Mouse (Mus musculus) erythroblast, embryonic 14.5 days (primary cell): Measurements from ENCODE around the gene Rnf215. TPM values are rescaled to one million over a fixed set of nuclear protein-coding genes. Genes with fewer than 3 reads are reported as not detected.

Source experiments
- H3K27me3 ChIP-seq: 2 replicates; pipeline ENCODE4 v1.6.1; 2012; ENCODE audit warnings: inconsistent platforms; ENCODE audit not compliant: control insufficient read depth
- H3K36me3 ChIP-seq: 2 replicates; pipeline ENCODE4 v1.6.1; 2012; ENCODE audit warnings: mild to moderate bottlenecking, inconsistent platforms; ENCODE audit not compliant: control insufficient read depth
- H3K4me1 ChIP-seq: 2 replicates; pipeline ENCODE4 v1.6.1; 2012; ENCODE audit warnings: inconsistent platforms; ENCODE audit not compliant: control insufficient read depth
- H3K4me3 ChIP-seq: replicated peaks from 2 replicates; pipeline ENCODE3; 2012; ENCODE audit warnings: moderate library complexity, mild to moderate bottlenecking, inconsistent platforms
- H3K9me3 ChIP-seq: 2 replicates; pipeline ENCODE4 v1.6.1; 2012; ENCODE audit warnings: low read length, inconsistent platforms, mixed read lengths; ENCODE audit not compliant: control insufficient read depth
- GATA1 ChIP-seq: IDR thresholded peaks from 2 replicates; pipeline ENCODE4 v1.6.1; 2012; ENCODE audit warnings: low read length, inconsistent platforms, mixed read lengths
- TAL1 ChIP-seq: IDR thresholded peaks from 3 replicates; pipeline ENCODE4 v1.6.1; 2012; ENCODE audit warnings: low read length, inconsistent platforms, mixed read lengths
- polyA plus RNA-seq: library from polyadenylated mRNA; stranded (reverse); fragments of >175 nt; gene quantifications from 2 replicates; pipeline ENCODE4 v1.2.3, GENCODE M21; 2012

Rnf215 gene
- polyA plus RNA-seq, 1 experiment: 0.83 TPM

GRCm38 (mm10) chr11:4138964-4139363, 4.0 kb downstream of the Rnf215 start:
- H3K27me3 ChIP-seq: no peaks in the 10 kb centered on the region
- H3K4me1 ChIP-seq: peaks cover 26% of the 10 kb centered on the region
- TF ChIP-seq TAL1: no peak
- no peak for TF ChIP-seq GATA1
- peaks cover 70% of the 10 kb centered on the region for H3K36me3 ChIP-seq
- no peak overlapping the region for H3K4me3 ChIP-seq
- H3K9me3 ChIP-seq: no peaks in the 10 kb centered on the region

- H3K27me3 ChIP-seq: no peaks in the 10 kb centered on the region
- peaks cover 68% of the 10 kb centered on the region for H3K36me3 ChIP-seq
- H3K9me3 ChIP-seq: no peaks in the 10 kb centered on the region
- no peak overlapping the region for H3K4me3 ChIP-seq
- TF ChIP-seq TAL1 (no peak), GATA1 (no peak)
- peaks cover 6% of the 10 kb centered on the region for H3K4me1 ChIP-seq
Measured at GRCm38 (mm10) chr11:4141505-4141904, 6.5 kb downstream of the Rnf215 start.

- TF ChIP-seq GATA1 (no peak), TAL1 (no peak)
- Histone ChIP-seq H3K4me3 (no peak overlapping the region), H3K27me3 (no peaks in the 10 kb centered on the region), H3K36me3 (peaks cover 59% of the 10 kb centered on the region), H3K4me1 (peaks cover 2% of the 10 kb centered on the region; the same call in 1 of the 2 replicates), H3K9me3 (no peaks in the 10 kb centered on the region)
Measured at GRCm38 (mm10) chr11:4142352-4142751, 7.3 kb downstream of the Rnf215 start.

- no peaks in the 10 kb centered on the region for H3K4me1 ChIP-seq
- no peaks in the 10 kb centered on the region for H3K9me3 ChIP-seq
- no peak overlapping the region for H3K4me3 ChIP-seq
- TF ChIP-seq GATA1 (no peak), TAL1 (no peak)
- H3K27me3 ChIP-seq: no peaks in the 10 kb centered on the region
- peaks cover 48% of the 10 kb centered on the region for H3K36me3 ChIP-seq
Measured at GRCm38 (mm10) chr11:4143281-4144062, 8.5 kb downstream of the Rnf215 start.

- Histone ChIP-seq H3K36me3 (peaks cover 24% of the 10 kb centered on the region), H3K9me3 (no peaks in the 10 kb centered on the region), H3K4me3 (no peak overlapping the region), H3K4me1 (no peaks in the 10 kb centered on the region), H3K27me3 (no peaks in the 10 kb centered on the region)
- TF ChIP-seq TAL1 (no peak), GATA1 (no peak)
Measured at GRCm38 (mm10) chr11:4146381-4146780, 11.4 kb downstream of the Rnf215 start.

- Histone ChIP-seq H3K4me3 (no peak overlapping the region), H3K27me3 (no peaks in the 10 kb centered on the region), H3K9me3 (no peaks in the 10 kb centered on the region), H3K36me3 (peaks cover 17% of the 10 kb centered on the region), H3K4me1 (no peaks in the 10 kb centered on the region)
- TF ChIP-seq TAL1: no peak
- TF ChIP-seq GATA1: no peak
Measured at GRCm38 (mm10) chr11:4147098-4147497, 12.1 kb downstream of the Rnf215 start.

- H3K9me3 ChIP-seq: no peaks in the 10 kb centered on the region
- TF ChIP-seq TAL1 (no peak), GATA1 (no peak)
- no peak overlapping the region for H3K4me3 ChIP-seq
Measured at GRCm38 (mm10) chr11:4148120-4148519, 13.1 kb downstream of the Rnf215 start.

GRCm38 (mm10) chr11:4148536-4149156, 13.6 kb downstream of the Rnf215 start:
- H3K36me3 ChIP-seq: peaks cover 3% of the 10 kb centered on the region

More at GRCm38 (mm10) chr11:4148120-4148519, 13.1 kb downstream of the Rnf215 start:
- Histone ChIP-seq H3K4me1 (no peaks in the 10 kb centered on the region), H3K27me3 (no peaks in the 10 kb centered on the region), H3K36me3 (peaks cover 8% of the 10 kb centered on the region)

GRCm38 (mm10) chr11:4149886-4150285, 14.9 kb downstream of the Rnf215 start:
- TF ChIP-seq GATA1: no peak
- TF ChIP-seq TAL1: no peak
- H3K27me3 ChIP-seq: no peaks in the 10 kb centered on the region

More at GRCm38 (mm10) chr11:4148536-4149156, 13.6 kb downstream of the Rnf215 start:
- no peaks in the 10 kb centered on the region for H3K9me3 ChIP-seq
- TF ChIP-seq TAL1 (no peak), GATA1 (no peak)
- H3K27me3 ChIP-seq: no peaks in the 10 kb centered on the region
- no peaks in the 10 kb centered on the region for H3K4me1 ChIP-seq
- no peak overlapping the region for H3K4me3 ChIP-seq

More at GRCm38 (mm10) chr11:4149886-4150285, 14.9 kb downstream of the Rnf215 start:
- Histone ChIP-seq H3K4me1 (no peaks in the 10 kb centered on the region; the same call in 1 of the 2 replicates), H3K9me3 (peaks cover 4% of the 10 kb centered on the region; the same call in 1 of the 2 replicates), H3K36me3 (no peaks in the 10 kb centered on the region; the same call in 1 of the 2 replicates), H3K4me3 (no peak overlapping the region)
